Mouse (Mus musculus) embryonic facial prominence, embryonic 11.5 days (tissue): Measurements from ENCODE around the gene Fgfr2. TPM values are rescaled to one million over a fixed set of nuclear protein-coding genes. Genes with fewer than 3 reads are reported as not detected.

Source experiments
- ATAC-seq: fragments of 200-750 bp; cut with Nextera tagmentation; replicated peaks from 2 replicates; pipeline ENCODE4 v1.8.0; 2017; ENCODE audit warnings: low read depth; ENCODE audit not compliant: insufficient number of reproducible peaks, low FRiP score, low TSS enrichment
- DNase-seq: peaks from one replicate; pipeline ENCODE4 v3.0.0-alpha.2; 2015; ENCODE audit warnings: low spot score
- H3K27ac ChIP-seq: fragments of 300-500 bp; sonication (generic); replicated peaks from 2 replicates; pipeline ENCODE4 v1.5.1; 2014; ENCODE audit warnings: mild to moderate bottlenecking, low read depth, low read length, control low read depth
- H3K27me3 ChIP-seq: fragments of 300-500 bp; sonication (generic); 2 replicates; pipeline ENCODE4 v1.6.1; 2014; ENCODE audit warnings: mild to moderate bottlenecking, low read length, moderate library complexity, mixed read lengths; ENCODE audit not compliant: control insufficient read depth, insufficient read depth
- H3K36me3 ChIP-seq: fragments of 300-500 bp; sonication (generic); replicated peaks from 2 replicates; pipeline ENCODE4 v1.6.1; 2014; ENCODE audit warnings: low read depth, mild to moderate bottlenecking, low read length, moderate library complexity, mixed read lengths; ENCODE audit not compliant: control insufficient read depth, insufficient read depth
- H3K4me1 ChIP-seq: fragments of 300-500 bp; sonication (generic); 2 replicates; pipeline ENCODE4 v1.6.1; 2014; ENCODE audit warnings: low read length, mixed read lengths; ENCODE audit not compliant: control insufficient read depth, insufficient read depth
- H3K4me2 ChIP-seq: fragments of 300-500 bp; sonication (generic); 2 replicates; pipeline ENCODE4 v1.6.1; 2014; ENCODE audit warnings: low read depth, mild to moderate bottlenecking, control low read depth, low read length, moderate library complexity
- H3K4me3 ChIP-seq: fragments of 300-500 bp; sonication (generic); 2 replicates; pipeline ENCODE4 v1.5.1; 2014; ENCODE audit warnings: low read depth, low read length, control low read depth
- H3K9ac ChIP-seq: fragments of 300-500 bp; sonication (generic); replicated peaks from 2 replicates; pipeline ENCODE4 v1.6.1; 2014; ENCODE audit warnings: mild to moderate bottlenecking, control low read depth, low read length
- H3K9me3 ChIP-seq: fragments of 300-500 bp; sonication (generic); replicated peaks from 2 replicates; pipeline ENCODE4 v1.6.1; 2016; ENCODE audit warnings: mild to moderate bottlenecking, low read length, inconsistent platforms, mixed read lengths; ENCODE audit not compliant: control insufficient read depth
- WGBS: fragments of 180-500 bp; shearing (Covaris S2); extraction: QIAGEN DNeasy Blood & Tissue Kit; methylation state at CpG from one replicate; pipeline ENCODE4 v1.1.7; 2014; 5-methylcytosine and 5-hydroxymethylcytosine counted together
- polyA plus RNA-seq: library from polyadenylated mRNA; unstranded; fragments of >200 nt; fragmentation: Nextera tagmentation; extraction: Ambion mirVana; gene quantifications from 2 replicates; pipeline ENCODE4 v1.2.1, GENCODE M21; 2014

The Fgfr2 gene
- polyA plus RNA-seq, 1 experiment from 2014 or later: 75.6 TPM

DNA sequence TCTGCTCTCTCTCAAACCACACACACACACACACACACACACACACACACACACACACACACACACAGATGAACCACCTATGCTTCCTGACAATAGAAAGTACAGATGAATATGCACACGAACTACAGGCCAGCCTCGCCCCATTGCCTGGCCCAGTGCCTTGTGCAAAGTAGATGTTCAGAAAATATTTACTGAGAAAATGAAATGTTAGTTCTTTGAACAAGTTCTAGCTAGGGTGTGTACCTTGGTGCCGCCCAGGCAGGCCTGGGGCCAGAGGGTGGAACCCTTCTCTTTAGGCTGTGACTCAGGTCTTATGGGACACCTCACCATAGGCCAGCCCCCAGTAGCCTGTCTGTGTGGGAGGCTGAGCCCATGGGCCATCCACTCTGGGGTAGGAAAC lies 891.7 kb downstream of the Fgfr2 start:
- no peak overlapping the region for H3K27ac ChIP-seq
- WGBS: 89% methylated on average over 3 of the region's 3 CpGs
- H3K27me3 ChIP-seq: no peaks in the 10 kb centered on the region
- H3K9ac ChIP-seq: no peak overlapping the region
- no peak overlapping the region for H3K4me3 ChIP-seq
- H3K4me2 ChIP-seq: no peak overlapping the region
- H3K9me3 ChIP-seq: no peaks in the 10 kb centered on the region
- no peaks in the 10 kb centered on the region for H3K36me3 ChIP-seq
- H3K4me1 ChIP-seq: no peaks in the 10 kb centered on the region
- no peak for DNase-seq
- ATAC-seq: no peak

DNA sequence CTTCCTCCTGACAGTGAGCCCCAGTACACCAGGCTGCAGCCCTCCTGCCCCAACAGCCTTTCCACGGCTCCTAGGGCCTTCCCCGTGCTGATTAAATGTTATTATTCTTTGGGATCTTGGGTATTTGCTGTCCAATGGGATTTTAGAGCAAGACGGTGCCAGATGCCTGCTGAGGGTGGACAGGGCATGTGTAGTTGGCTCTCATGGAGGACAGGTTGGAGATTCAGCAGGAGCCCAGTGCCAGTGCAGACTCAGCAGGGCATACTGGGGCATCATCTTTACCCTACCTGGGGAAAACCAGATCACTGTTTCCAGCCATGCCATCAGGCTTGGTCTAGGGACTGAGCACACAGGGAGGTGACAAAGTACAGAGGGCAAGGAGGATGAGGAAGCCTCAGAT lies 892.2 kb downstream of the Fgfr2 start:
- WGBS: 80% methylated on average over 3 of the region's 3 CpGs
- Histone ChIP-seq H3K36me3 (no peaks in the 10 kb centered on the region), H3K9ac (no peak overlapping the region), H3K4me3 (no peak overlapping the region), H3K4me2 (no peak overlapping the region), H3K4me1 (no peaks in the 10 kb centered on the region), H3K27ac (no peak overlapping the region), H3K9me3 (no peaks in the 10 kb centered on the region), H3K27me3 (no peaks in the 10 kb centered on the region)
- DNase-seq (no peak), ATAC-seq (no peak)

DNA sequence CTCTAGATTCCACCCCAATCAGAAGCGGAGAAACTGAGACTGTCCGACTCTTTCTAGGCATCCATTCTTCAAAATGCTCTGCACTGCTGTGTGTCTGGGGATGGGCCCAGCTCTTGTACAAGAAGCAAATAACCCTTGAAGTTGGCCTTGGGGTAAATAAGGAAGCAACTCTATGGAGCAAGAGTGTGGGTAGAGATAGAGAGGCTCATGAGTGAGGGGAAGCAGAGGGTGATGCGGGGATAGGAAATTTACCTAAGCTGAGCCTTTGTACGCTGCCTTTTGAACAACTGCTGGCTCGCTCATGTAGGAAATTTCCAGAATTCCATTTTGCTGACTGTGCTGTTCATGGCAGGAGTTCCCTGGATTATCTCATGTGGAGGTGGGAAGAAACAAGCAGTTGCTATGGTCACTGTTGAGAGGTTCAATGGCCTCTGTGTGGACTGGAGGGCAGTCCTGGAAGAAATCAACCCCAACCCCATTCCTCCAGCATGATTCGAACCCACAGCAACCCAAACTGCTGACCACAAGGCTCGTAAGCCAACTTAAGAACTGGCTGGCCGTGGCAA lies 896.0 kb downstream of the Fgfr2 start:
- no peak for ATAC-seq
- H3K4me3 ChIP-seq: no peak overlapping the region
- H3K27ac ChIP-seq: no peak overlapping the region
- no peak overlapping the region for H3K4me2 ChIP-seq
- no peaks in the 10 kb centered on the region for H3K27me3 ChIP-seq
- no peaks in the 10 kb centered on the region for H3K9me3 ChIP-seq
- no peaks in the 10 kb centered on the region for H3K36me3 ChIP-seq
- WGBS: 91% methylated on average over 8 of the region's 8 CpGs
- H3K4me1 ChIP-seq: no peaks in the 10 kb centered on the region
- no peak for DNase-seq
- no peak overlapping the region for H3K9ac ChIP-seq

- WGBS: 58% methylated on average over 6 of the region's 6 CpGs
- Histone ChIP-seq H3K27me3 (no peaks in the 10 kb centered on the region), H3K4me3 (no peak overlapping the region), H3K36me3 (no peaks in the 10 kb centered on the region), H3K4me1 (no peaks in the 10 kb centered on the region), H3K9me3 (no peaks in the 10 kb centered on the region), H3K4me2 (no peak overlapping the region), H3K9ac (no peak overlapping the region), H3K27ac (no peak overlapping the region)
- ATAC-seq (0 out of 2 replicates have a peak, but pooled peaks have one; percentile 35), DNase-seq (peak; percentile 94)
Observed at GRCm38 (mm10) chr7:132226379-132227074, 896.6 kb downstream of the Fgfr2 start.

DNA sequence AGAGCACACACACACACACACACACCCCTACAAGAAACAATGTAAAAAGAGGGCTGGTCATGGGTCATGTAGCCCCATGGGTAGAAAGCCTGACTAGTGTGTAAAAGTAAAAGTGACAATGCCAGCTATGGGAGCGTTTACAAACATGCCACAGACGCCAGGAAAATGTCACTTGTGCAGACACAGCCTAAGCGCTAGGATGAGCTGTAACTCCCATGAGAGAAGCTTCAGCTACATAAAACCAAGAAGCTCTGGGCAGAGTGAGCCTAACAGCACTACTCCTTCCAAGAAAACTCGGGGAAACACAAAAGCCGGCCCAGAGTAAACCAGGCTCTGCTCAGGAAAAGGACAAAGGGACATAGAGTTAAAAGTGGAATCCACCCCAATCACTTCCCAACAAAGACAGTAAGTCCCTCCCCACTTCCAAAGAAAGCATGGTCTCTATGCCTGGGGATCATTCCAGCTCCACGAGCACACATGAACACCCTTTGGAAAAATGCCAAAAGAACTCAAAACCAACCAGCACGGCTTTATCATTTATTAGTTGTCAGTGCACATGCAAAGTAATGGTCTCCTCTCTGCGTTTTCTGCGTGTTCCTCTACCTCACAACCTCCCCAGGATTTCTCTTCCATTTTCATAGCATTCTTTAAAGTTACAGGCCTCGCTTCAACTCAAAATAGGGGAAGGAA lies 899.6 kb downstream of the Fgfr2 start:
- 61% methylated on average over 10 of the region's 10 CpGs for WGBS
- Histone ChIP-seq H3K9ac (no peak overlapping the region), H3K4me1 (no peaks in the 10 kb centered on the region), H3K27ac (no peak overlapping the region), H3K36me3 (no peaks in the 10 kb centered on the region), H3K4me3 (no peak overlapping the region), H3K27me3 (no peaks in the 10 kb centered on the region), H3K9me3 (no peaks in the 10 kb centered on the region), H3K4me2 (no peak overlapping the region)
- ATAC-seq (no peak), DNase-seq (no peak)

GRCm38 (mm10) chr7:132214031-132214430 lies 909.1 kb downstream of the Fgfr2 start:
- 71% methylated on average over 10 of the region's 10 CpGs for WGBS
- Histone ChIP-seq H3K4me3 (no peak overlapping the region), H3K27ac (no peak overlapping the region), H3K9me3 (no peaks in the 10 kb centered on the region), H3K36me3 (no peaks in the 10 kb centered on the region), H3K27me3 (no peaks in the 10 kb centered on the region), H3K4me1 (no peaks in the 10 kb centered on the region), H3K4me2 (no peak overlapping the region), H3K9ac (no peak overlapping the region)
- DNase-seq: no peak
- no peak for ATAC-seq

GRCm38 (mm10) chr7:132213460-132213859 lies 909.7 kb downstream of the Fgfr2 start:
- ATAC-seq: 0 out of 2 replicates have a peak, but pooled peaks have one; percentile 76
- Histone ChIP-seq H3K9me3 (no peaks in the 10 kb centered on the region), H3K4me3 (no peak overlapping the region), H3K4me1 (no peaks in the 10 kb centered on the region), H3K9ac (no peak overlapping the region), H3K36me3 (no peaks in the 10 kb centered on the region), H3K27me3 (no peaks in the 10 kb centered on the region), H3K4me2 (no peak overlapping the region), H3K27ac (no peak overlapping the region)
- WGBS: 4% methylated on average over 8 of the region's 8 CpGs
- peak; percentile 82 for DNase-seq
